Mouse (Mus musculus) large intestine, adult 2 months (tissue): Measurements from ENCODE around the gene Nol3. TPM values are rescaled to one million over a fixed set of nuclear protein-coding genes. Genes with fewer than 3 reads are reported as not detected.

ENCODE experiments used
- DNase-seq: peaks from one replicate; pipeline ENCODE4 v3.0.0-alpha.2; 2012; ENCODE audit warnings: low read depth, low spot score
- WGBS: fragments of 180-500 bp; shearing (Covaris S2); methylation state at CpG from one replicate; pipeline ENCODE4 v1.1.7; 2018; 5-methylcytosine and 5-hydroxymethylcytosine counted together
- polyA plus RNA-seq: library from polyadenylated mRNA; depleted of rRNA; stranded (reverse); fragments of >200 nt; gene quantifications from 2 replicates; pipeline ENCODE4 v1.2.3, GENCODE M21; 2012; rRNA removed

Nol3 gene
- polyA plus RNA-seq, 1 experiment, result 0.88 TPM

- no peak for DNase-seq
- 56% methylated on average over 12 of the region's 12 CpGs for WGBS
These were observed 54.4 kb downstream of the Nol3 start for GRCm38 (mm10) chr8:105330325-105330724.

GRCm38 (mm10) chr8:105331469-105331868 is 55.5 kb downstream of the Nol3 start:
- DNase-seq, result no peak
- 93% methylated on average over 22 of the region's 22 CpGs for WGBS

Other genes with a start within 250 kb of the Nol3 start
- gene Ces3a, start 227.5 kb upstream of the Nol3 start, polyA plus RNA-seq, result 0.21 TPM in 1 of 2 replicates, not detected in the other
- not detected in 2 replicates for gene Ces3b, start 192.4 kb upstream of the Nol3 start, polyA plus RNA-seq
- gene Ces4a, start 144.3 kb upstream of the Nol3 start, polyA plus RNA-seq, result not detected in 2 replicates
- gene Cbfb, start 105.5 kb upstream of the Nol3 start, polyA plus RNA-seq, result 7.0 and 8.1 TPM in 2 replicates
- gene D230025D16Rik, start 51.0 kb upstream of the Nol3 start, polyA plus RNA-seq, result 13.0 and 14.5 TPM in 2 replicates
- gene B3gnt9, start 21.0 kb upstream of the Nol3 start, polyA plus RNA-seq, result 4.9 and 6.2 TPM in 2 replicates
- 57.4 and 64.0 TPM in 2 replicates for gene Tradd, start 11.5 kb upstream of the Nol3 start, polyA plus RNA-seq
- 16.3 and 16.9 TPM in 2 replicates for gene Fbxl8, start 11.5 kb upstream of the Nol3 start, polyA plus RNA-seq
- gene Hsf4, start 6.3 kb upstream of the Nol3 start, polyA plus RNA-seq, result 0.74 and 1.2 TPM in 2 replicates
- 1.7 and 2.0 TPM in 2 replicates for gene 4931428F04Rik, start 13.7 kb downstream of the Nol3 start, polyA plus RNA-seq
- 1.6 and 2.5 TPM in 2 replicates for gene Exoc3l, start 20.0 kb downstream of the Nol3 start, polyA plus RNA-seq
- gene E2f4, start 21.5 kb downstream of the Nol3 start, polyA plus RNA-seq, result 147 and 149 TPM in 2 replicates
- gene Elmo3, start 29.5 kb downstream of the Nol3 start, polyA plus RNA-seq, result 65.9 and 82.0 TPM in 2 replicates
- gene Lrrc29, start 50.1 kb downstream of the Nol3 start, polyA plus RNA-seq, result 4.6 and 5.8 TPM in 2 replicates
- 120 and 134 TPM in 2 replicates for gene Tmem208, start 50.2 kb downstream of the Nol3 start, polyA plus RNA-seq
- 20.1 and 28.9 TPM in 2 replicates for gene Fhod1, start 71.8 kb downstream of the Nol3 start, polyA plus RNA-seq
- 2.7 and 4.0 TPM in 2 replicates for gene Slc9a5, start 72.7 kb downstream of the Nol3 start, polyA plus RNA-seq
- gene Plekhg4, start 97.1 kb downstream of the Nol3 start, polyA plus RNA-seq, result 0.52 and 0.73 TPM in 2 replicates
- gene Kctd19, start 137.4 kb downstream of the Nol3 start, polyA plus RNA-seq, result 0.07 TPM in 1 of 2 replicates, not detected in the other
- 0.12 and 0.25 TPM in 2 replicates for gene Lrrc36, start 137.4 kb downstream of the Nol3 start, polyA plus RNA-seq
- 73.9 and 101 TPM in 2 replicates for gene Tppp3, start 195.4 kb downstream of the Nol3 start, polyA plus RNA-seq
- gene Zdhhc1, start 220.8 kb downstream of the Nol3 start, polyA plus RNA-seq, result 15.0 and 16.3 TPM in 2 replicates
- 19.6 and 50.5 TPM in 2 replicates for gene Hsd11b2, start 242.6 kb downstream of the Nol3 start, polyA plus RNA-seq